Mouse (Mus musculus): Measurements from ENCODE around the gene Hs6st3. TPM values are rescaled to one million over a fixed set of nuclear protein-coding genes. Genes with fewer than 3 reads are reported as not detected.
"Not testable (repeated sequence)": the region's sequence is repeated elsewhere in the genome, so short reads cannot be mapped to it uniquely, and the experiment has no call there.

Hs6st3 gene
- polyA plus RNA-seq, 1 experiment from 2014 or later, result 0.11 TPM

DNA sequence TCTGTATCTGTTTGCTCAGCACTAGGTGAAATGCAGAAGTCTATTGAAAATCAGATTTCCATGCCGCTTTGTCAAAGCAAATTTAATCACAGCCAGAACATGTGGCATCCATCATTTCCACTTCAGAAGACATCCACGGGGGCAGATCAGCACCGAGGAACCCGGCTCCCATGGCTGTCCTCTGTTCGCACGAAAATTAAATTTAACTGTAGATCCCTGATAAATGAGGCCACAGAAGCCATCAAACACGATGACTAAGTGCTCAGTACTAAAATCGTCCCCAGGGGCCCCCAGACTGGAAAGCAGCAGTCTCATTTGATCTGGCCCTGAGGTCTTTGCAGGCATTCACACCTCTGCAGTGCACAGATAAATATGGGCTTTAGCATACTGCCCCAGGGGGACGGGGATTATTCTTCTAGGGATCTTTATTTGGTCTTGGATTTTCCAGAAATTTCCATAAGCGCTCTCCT is 443.9 kb downstream of the Hs6st3 start:
- H3K27me3 ChIP-seq (ENCODE audit: control insufficient read depth, insufficient read depth, low read length), result no peaks in the 10 kb centered on the region
- no peak overlapping the region for H3K27ac ChIP-seq (replicated peaks in 1 of 2; ENCODE audit: control insufficient read depth in 1 of 2, insufficient read depth in 1 of 2, low read depth in 2 of 2, low read length in 2 of 2)
- no peak for ATAC-seq (ENCODE audit: insufficient number of reproducible peaks, insufficient read depth, low FRiP score, low read depth)
- no peaks in the 10 kb centered on the region for H3K9me3 ChIP-seq (ENCODE audit: control insufficient read depth, low read length)
- H3K4me3 ChIP-seq (ENCODE audit: control insufficient read depth in 1 of 2, insufficient read depth in 1 of 2, low read depth in 1 of 2, low read length in 2 of 2), result no peak overlapping the region
- H3K36me3 ChIP-seq (ENCODE audit: control insufficient read depth, insufficient read depth, low read length), result no peaks in the 10 kb centered on the region
- H3K4me2 ChIP-seq (ENCODE audit: low read length), result no peak overlapping the region
- H3K9ac ChIP-seq (ENCODE audit: low read length), result 0 out of 2 replicates have a peak overlapping the region, but pooled peaks have one; percentile 21
- peaks cover 5% of the 10 kb centered on the region in 2 experiments for H3K4me1 ChIP-seq (ENCODE audit: control insufficient read depth in 2 of 2, insufficient read depth in 2 of 2, low read length in 2 of 2)
- WGBS, result 19% methylated on average over 10 of the region's 10 CpGs

DNA sequence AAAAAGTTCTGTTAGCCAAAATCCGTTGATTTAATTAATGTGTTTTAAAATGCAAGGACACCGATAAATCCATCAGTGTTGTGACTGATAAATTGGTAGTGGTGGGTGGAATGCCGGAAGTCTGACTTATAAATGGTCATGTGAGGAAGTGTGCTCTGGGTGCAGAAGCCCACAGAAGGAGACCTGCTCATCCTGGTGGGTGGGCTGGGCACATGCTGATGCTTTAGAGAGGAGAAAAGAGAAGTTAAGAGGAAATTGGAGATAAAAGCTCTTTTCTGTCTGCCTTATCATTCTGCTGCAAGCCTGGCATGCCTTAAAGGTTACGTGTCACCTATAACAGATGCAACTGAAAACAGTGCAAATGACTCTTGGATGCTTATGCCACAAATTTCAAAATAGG is 446.9 kb downstream of the Hs6st3 start:
- ATAC-seq (ENCODE audit: insufficient number of reproducible peaks, insufficient read depth, low FRiP score, low read depth), result no peak
- H3K9ac ChIP-seq (ENCODE audit: low read length), result no peak overlapping the region
- 56% methylated on average over 4 of the region's 4 CpGs for WGBS

GRCm38 (mm10) chr14:119587365-119587764 is 449.2 kb downstream of the Hs6st3 start:
- H3K36me3 ChIP-seq (ENCODE audit: control insufficient read depth, insufficient read depth, low read length); H3K4me3 ChIP-seq (ENCODE audit: control insufficient read depth in 1 of 2, insufficient read depth in 1 of 2, low read depth in 1 of 2, low read length in 2 of 2); ATAC-seq (ENCODE audit: insufficient number of reproducible peaks, insufficient read depth, low FRiP score, low read depth); H3K27ac ChIP-seq (replicated peaks in 1 of 2; ENCODE audit: control insufficient read depth in 1 of 2, insufficient read depth in 1 of 2, low read depth in 2 of 2, low read length in 2 of 2); H3K9ac ChIP-seq (ENCODE audit: low read length); H3K9me3 ChIP-seq (ENCODE audit: control insufficient read depth, low read length); H3K4me1 ChIP-seq (ENCODE audit: control insufficient read depth in 2 of 2, insufficient read depth in 2 of 2, low read length in 2 of 2); H3K27me3 ChIP-seq (ENCODE audit: control insufficient read depth, insufficient read depth, low read length); H3K4me2 ChIP-seq (ENCODE audit: low read length): not testable (repeated sequence)
- WGBS, result 78% methylated on average over 1 of the region's 1 CpGs

More for the DNA sequence above, 446.9 kb downstream of the Hs6st3 start:
- H3K36me3 ChIP-seq (ENCODE audit: control insufficient read depth, insufficient read depth, low read length), result no peaks in the 10 kb centered on the region
- H3K9me3 ChIP-seq (ENCODE audit: control insufficient read depth, low read length), result no peaks in the 10 kb centered on the region
- H3K4me2 ChIP-seq (ENCODE audit: low read length), result no peak overlapping the region
- H3K27ac ChIP-seq (replicated peaks in 1 of 2; ENCODE audit: control insufficient read depth in 1 of 2, insufficient read depth in 1 of 2, low read depth in 2 of 2, low read length in 2 of 2), result no peak overlapping the region
- peaks cover 5% of the 10 kb centered on the region in 2 experiments for H3K4me1 ChIP-seq (ENCODE audit: control insufficient read depth in 2 of 2, insufficient read depth in 2 of 2, low read length in 2 of 2)
- H3K4me3 ChIP-seq (ENCODE audit: control insufficient read depth in 1 of 2, insufficient read depth in 1 of 2, low read depth in 1 of 2, low read length in 2 of 2), result no peak overlapping the region
- no peaks in the 10 kb centered on the region for H3K27me3 ChIP-seq (ENCODE audit: control insufficient read depth, insufficient read depth, low read length)

GRCm38 (mm10) chr14:119604327-119604726 is 466.2 kb downstream of the Hs6st3 start:
- Histone ChIP-seq H3K27ac (replicated peaks in 1 of 2; ENCODE audit: control insufficient read depth in 1 of 2, insufficient read depth in 1 of 2, low read depth in 2 of 2, low read length in 2 of 2) (no peak overlapping the region), H3K9ac (ENCODE audit: low read length) (no peak overlapping the region), H3K9me3 (ENCODE audit: control insufficient read depth, low read length) (no peaks in the 10 kb centered on the region), H3K27me3 (ENCODE audit: control insufficient read depth, insufficient read depth, low read length) (no peaks in the 10 kb centered on the region), H3K4me1 (ENCODE audit: control insufficient read depth in 2 of 2, insufficient read depth in 2 of 2, low read length in 2 of 2) (0 out of 4 replicates have a peak, but pooled peaks cover 0 to 4% of the 10 kb centered on the region in 2 experiments), H3K36me3 (ENCODE audit: control insufficient read depth, insufficient read depth, low read length) (no peaks in the 10 kb centered on the region), H3K4me2 (ENCODE audit: low read length) (no peak overlapping the region), H3K4me3 (ENCODE audit: control insufficient read depth in 1 of 2, insufficient read depth in 1 of 2, low read depth in 1 of 2, low read length in 2 of 2) (no peak overlapping the region)
- WGBS, result 79% methylated on average over 14 of the region's 14 CpGs
- ATAC-seq (ENCODE audit: insufficient number of reproducible peaks, insufficient read depth, low FRiP score, low read depth), result no peak

- ATAC-seq (ENCODE audit: insufficient number of reproducible peaks, insufficient read depth, low FRiP score, low read depth), result no peak
- Histone ChIP-seq H3K4me3 (ENCODE audit: control insufficient read depth in 1 of 2, insufficient read depth in 1 of 2, low read depth in 1 of 2, low read length in 2 of 2) (no peak overlapping the region), H3K9ac (ENCODE audit: low read length) (no peak overlapping the region), H3K36me3 (ENCODE audit: control insufficient read depth, insufficient read depth, low read length) (no peaks in the 10 kb centered on the region), H3K4me1 (ENCODE audit: control insufficient read depth in 2 of 2, insufficient read depth in 2 of 2, low read length in 2 of 2) (no peaks in the 10 kb centered on the region), H3K9me3 (ENCODE audit: control insufficient read depth, low read length) (no peaks in the 10 kb centered on the region), H3K27me3 (ENCODE audit: control insufficient read depth, insufficient read depth, low read length) (no peaks in the 10 kb centered on the region), H3K27ac (replicated peaks in 1 of 2; ENCODE audit: control insufficient read depth in 1 of 2, insufficient read depth in 1 of 2, low read depth in 2 of 2, low read length in 2 of 2) (no peak overlapping the region), H3K4me2 (ENCODE audit: low read length) (no peak overlapping the region)
- 80% methylated on average over 2 of the region's 2 CpGs for WGBS
Observed at GRCm38 (mm10) chr14:119612793-119613192, 474.7 kb downstream of the Hs6st3 start.

DNA sequence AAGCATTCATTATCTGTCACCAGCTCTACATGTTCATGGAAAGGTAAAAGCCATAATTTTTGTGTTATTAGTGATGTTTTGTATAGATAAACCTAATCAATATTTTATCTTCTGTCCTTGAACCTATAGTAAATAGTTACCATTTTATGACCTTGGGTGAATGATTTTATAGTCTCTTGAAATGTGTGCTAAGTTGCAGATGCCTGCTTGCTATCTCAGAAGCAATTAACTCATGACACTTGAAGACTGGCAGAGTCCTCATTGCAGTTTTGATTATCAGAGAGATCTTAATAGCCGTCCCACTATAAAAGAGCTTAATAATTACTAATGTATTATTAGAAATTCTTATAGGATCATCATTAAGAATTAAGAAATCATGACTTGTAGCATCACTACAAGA is 491.0 kb downstream of the Hs6st3 start:
- H3K27ac ChIP-seq (replicated peaks in 1 of 2; ENCODE audit: control insufficient read depth in 1 of 2, insufficient read depth in 1 of 2, low read depth in 2 of 2, low read length in 2 of 2), result no peak overlapping the region
- no peaks in the 10 kb centered on the region for H3K27me3 ChIP-seq (ENCODE audit: control insufficient read depth, insufficient read depth, low read length)
- no peaks in the 10 kb centered on the region for H3K4me1 ChIP-seq (ENCODE audit: control insufficient read depth in 2 of 2, insufficient read depth in 2 of 2, low read length in 2 of 2)
- H3K4me3 ChIP-seq (ENCODE audit: control insufficient read depth in 1 of 2, insufficient read depth in 1 of 2, low read depth in 1 of 2, low read length in 2 of 2), result no peak overlapping the region
- WGBS, result 62% methylated on average over 1 of the region's 1 CpGs
- no peak overlapping the region for H3K4me2 ChIP-seq (ENCODE audit: low read length)
- no peak for ATAC-seq (ENCODE audit: insufficient number of reproducible peaks, insufficient read depth, low FRiP score, low read depth)
- no peaks in the 10 kb centered on the region for H3K9me3 ChIP-seq (ENCODE audit: control insufficient read depth, low read length)
- H3K9ac ChIP-seq (ENCODE audit: low read length), result no peak overlapping the region
- H3K36me3 ChIP-seq (ENCODE audit: control insufficient read depth, insufficient read depth, low read length), result no peaks in the 10 kb centered on the region

DNA sequence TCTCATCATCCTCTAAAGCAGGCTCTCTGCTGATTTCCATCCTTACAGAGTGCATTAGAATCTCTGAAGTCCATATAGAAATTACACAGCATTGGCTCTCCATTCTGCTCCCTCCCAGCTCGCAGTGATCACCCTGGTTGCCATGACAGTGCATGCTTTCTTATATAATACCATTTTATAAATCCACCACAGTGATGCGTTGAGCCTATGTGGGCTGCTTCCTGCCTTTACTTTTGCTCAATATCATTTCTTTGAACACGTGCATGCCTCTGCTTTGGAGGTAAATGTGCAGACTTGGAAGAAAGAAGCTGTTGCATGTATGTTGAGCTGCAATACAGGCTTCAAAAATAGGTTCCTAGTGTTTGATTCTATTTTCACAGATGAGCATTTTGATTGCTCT is 494.9 kb downstream of the Hs6st3 start:
- H3K9me3 ChIP-seq (ENCODE audit: control insufficient read depth, low read length), result no peaks in the 10 kb centered on the region
- no peak for ATAC-seq (ENCODE audit: insufficient number of reproducible peaks, insufficient read depth, low FRiP score, low read depth)
- WGBS, result 63% methylated on average over 3 of the region's 3 CpGs

GRCm38 (mm10) chr14:119633626-119634025 is 495.5 kb downstream of the Hs6st3 start:
- Histone ChIP-seq H3K4me1 (ENCODE audit: control insufficient read depth in 2 of 2, insufficient read depth in 2 of 2, low read length in 2 of 2) (no peaks in the 10 kb centered on the region), H3K4me3 (ENCODE audit: control insufficient read depth in 1 of 2, insufficient read depth in 1 of 2, low read depth in 1 of 2, low read length in 2 of 2) (no peak overlapping the region), H3K36me3 (ENCODE audit: control insufficient read depth, insufficient read depth, low read length) (no peaks in the 10 kb centered on the region), H3K4me2 (ENCODE audit: low read length) (no peak overlapping the region), H3K27me3 (ENCODE audit: control insufficient read depth, insufficient read depth, low read length) (no peaks in the 10 kb centered on the region), H3K27ac (replicated peaks in 1 of 2; ENCODE audit: control insufficient read depth in 1 of 2, insufficient read depth in 1 of 2, low read depth in 2 of 2, low read length in 2 of 2) (no peak overlapping the region), H3K9ac (ENCODE audit: low read length) (no peak overlapping the region), H3K9me3 (ENCODE audit: control insufficient read depth, low read length) (no peaks in the 10 kb centered on the region)
- WGBS, result 78% methylated on average over 3 of the region's 3 CpGs
- ATAC-seq (ENCODE audit: insufficient number of reproducible peaks, insufficient read depth, low FRiP score, low read depth), result no peak

More for the DNA sequence above, 494.9 kb downstream of the Hs6st3 start:
- Histone ChIP-seq H3K4me2 (ENCODE audit: low read length) (no peak overlapping the region), H3K4me1 (ENCODE audit: control insufficient read depth in 2 of 2, insufficient read depth in 2 of 2, low read length in 2 of 2) (no peaks in the 10 kb centered on the region), H3K36me3 (ENCODE audit: control insufficient read depth, insufficient read depth, low read length) (no peaks in the 10 kb centered on the region), H3K9ac (ENCODE audit: low read length) (no peak overlapping the region), H3K27ac (replicated peaks in 1 of 2; ENCODE audit: control insufficient read depth in 1 of 2, insufficient read depth in 1 of 2, low read depth in 2 of 2, low read length in 2 of 2) (no peak overlapping the region), H3K4me3 (ENCODE audit: control insufficient read depth in 1 of 2, insufficient read depth in 1 of 2, low read depth in 1 of 2, low read length in 2 of 2) (no peak overlapping the region), H3K27me3 (ENCODE audit: control insufficient read depth, insufficient read depth, low read length) (no peaks in the 10 kb centered on the region)
